Mouse (Mus musculus): Measurements from ENCODE around the gene Emid1.

DNA sequence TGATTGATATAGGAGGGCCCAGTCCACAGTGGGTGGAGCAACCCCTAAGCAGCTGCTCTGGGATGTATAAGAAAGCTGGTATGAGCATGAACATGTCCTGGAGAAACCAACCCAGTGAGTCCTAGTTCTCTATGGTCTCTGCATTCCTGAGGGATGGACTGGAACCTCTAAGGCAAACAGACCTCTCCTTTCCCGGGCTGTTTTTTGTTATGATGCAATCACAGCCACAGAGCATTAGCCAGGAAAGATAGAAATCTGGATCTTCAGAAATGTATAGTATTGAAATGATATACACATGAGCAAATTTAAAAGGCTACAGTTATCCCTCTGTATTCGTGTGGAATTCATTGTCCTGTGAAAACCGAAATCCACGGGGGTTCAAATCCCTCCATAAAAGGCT, 26.3 kb downstream of the Emid1 start:
- TF ChIP-seq POLR2A (IDR thresholded peaks at IDR 0.05; ENCODE audit: low read depth, low read length) (no peak), CTCF (IDR thresholded peaks at IDR 0.05; ENCODE audit: extremely low read depth, insufficient read depth, insufficient read length, insufficient replicate concordance) (no peak)

Data from spleen, adult 2 months (tissue).